Mouse (Mus musculus) neural tube, embryonic 10.5 days (tissue): ENCODE data around the gene Tmem107.
A peak's percentile ranks its signal among the peaks of the same experiment; 100 is the strongest.

ENCODE experiments used
- DNase-seq: peaks from one replicate; pipeline ENCODE4 v3.0.0-alpha.2; 2017; ENCODE audit warnings: low spot score; ENCODE audit errors: extremely low spot score

Tmem107 gene

GRCm38 (mm10) chr11:69070590-69071222 lies at the start of gene Tmem107:
TSS of gene Tmem107 (plus strand) at chr11:69070806.
- peak; percentile 92 for DNase-seq

GRCm38 (mm10) chr11:69026562-69026961 lies 44.0 kb upstream of the Tmem107 start:
- DNase-seq = no peak

- no peak for DNase-seq
Measured at GRCm38 (mm10) chr11:69028805-69029204, 41.8 kb upstream of the Tmem107 start.

GRCm38 (mm10) chr11:69033552-69033951 lies 37.1 kb upstream of the Tmem107 start:
- DNase-seq = no peak

- DNase-seq = no peak
Measured at GRCm38 (mm10) chr11:69034585-69034984, 36.0 kb upstream of the Tmem107 start.

- DNase-seq = no peak
Measured at GRCm38 (mm10) chr11:69035411-69035810, 35.2 kb upstream of the Tmem107 start.

- DNase-seq = peak; percentile 78
Measured at GRCm38 (mm10) chr11:69035849-69036248, 34.8 kb upstream of the Tmem107 start.

- DNase-seq = peak; percentile 93
Measured at GRCm38 (mm10) chr11:69036486-69037230, 33.9 kb upstream of the Tmem107 start.

GRCm38 (mm10) chr11:69037231-69038061 lies 33.2 kb upstream of the Tmem107 start:
- peak; percentile 88 for DNase-seq

GRCm38 (mm10) chr11:69038173-69038572 lies 32.4 kb upstream of the Tmem107 start:
- no peak for DNase-seq

GRCm38 (mm10) chr11:69045531-69046394 lies 24.8 kb upstream of the Tmem107 start, which contains the start of gene Aurkb:
TSS of gene Aurkb (plus strand) at chr11:69045647.
- peak; percentile 89 for DNase-seq

- no peak for DNase-seq
Measured at GRCm38 (mm10) chr11:69046395-69046774, 24.2 kb upstream of the Tmem107 start.

- DNase-seq = no peak
Measured at GRCm38 (mm10) chr11:69047592-69047991, 23.0 kb upstream of the Tmem107 start.

- DNase-seq = no peak
Measured at GRCm38 (mm10) chr11:69048151-69048550, 22.5 kb upstream of the Tmem107 start.

GRCm38 (mm10) chr11:69050748-69051147 lies 19.9 kb upstream of the Tmem107 start:
- DNase-seq = no peak

GRCm38 (mm10) chr11:69051771-69052170 lies 18.8 kb upstream of the Tmem107 start:
- no peak for DNase-seq

- DNase-seq = no peak
Measured at GRCm38 (mm10) chr11:69052824-69053421, 17.7 kb upstream of the Tmem107 start.

- no peak for DNase-seq
Measured at GRCm38 (mm10) chr11:69053848-69054247, 16.8 kb upstream of the Tmem107 start.

- DNase-seq = no peak
Measured at GRCm38 (mm10) chr11:69058265-69058664, 12.3 kb upstream of the Tmem107 start.

GRCm38 (mm10) chr11:69058729-69059356 lies 11.8 kb upstream of the Tmem107 start:
- no peak for DNase-seq
